Mouse (Mus musculus) spleen, postnatal 4 days (tissue): ENCODE measurements around the gene Xkr8.
"Not testable (repeated sequence)": the region's sequence is repeated elsewhere in the genome, so short reads cannot be mapped to it uniquely, and the experiment has no call there.

Experiments used
- DNase-seq, 2 experiments: peaks; one replicate each; pipeline ENCODE4 v3.0.0; 2022; ENCODE audit warnings: low spot score in 2 of 2

Xkr8 gene

DNA sequence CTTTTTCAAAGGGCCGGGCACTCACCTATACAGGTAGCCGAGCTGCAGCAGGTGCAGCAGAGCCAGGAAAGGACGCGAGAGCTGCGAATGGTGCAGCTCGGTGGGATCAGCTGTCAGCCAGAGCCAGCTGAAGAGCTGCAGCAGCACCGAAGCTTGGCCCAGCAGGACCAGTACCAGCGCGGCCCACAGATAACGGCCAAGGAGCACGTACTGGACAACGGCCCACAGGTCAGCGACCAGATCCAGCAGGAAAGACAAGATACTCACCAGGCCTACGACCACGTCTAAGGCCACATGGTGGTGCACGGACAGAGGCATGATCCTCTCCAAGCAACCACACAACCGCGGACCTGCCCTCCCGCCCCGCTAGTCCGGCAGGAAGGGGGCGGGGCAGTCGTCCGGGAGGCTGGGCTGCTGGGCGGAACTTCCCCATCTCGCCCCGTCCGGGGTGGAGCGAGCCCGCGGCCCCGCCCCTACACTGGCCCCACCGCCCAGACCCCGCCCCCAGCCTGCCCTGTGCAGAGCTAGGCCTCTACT, at the start of gene Xkr8:
Gene Xkr8 (minus strand): TSS at position 399 of the 537 bp plus-strand sequence.
- DNase-seq: peak; percentile 92 to 96

DNA sequence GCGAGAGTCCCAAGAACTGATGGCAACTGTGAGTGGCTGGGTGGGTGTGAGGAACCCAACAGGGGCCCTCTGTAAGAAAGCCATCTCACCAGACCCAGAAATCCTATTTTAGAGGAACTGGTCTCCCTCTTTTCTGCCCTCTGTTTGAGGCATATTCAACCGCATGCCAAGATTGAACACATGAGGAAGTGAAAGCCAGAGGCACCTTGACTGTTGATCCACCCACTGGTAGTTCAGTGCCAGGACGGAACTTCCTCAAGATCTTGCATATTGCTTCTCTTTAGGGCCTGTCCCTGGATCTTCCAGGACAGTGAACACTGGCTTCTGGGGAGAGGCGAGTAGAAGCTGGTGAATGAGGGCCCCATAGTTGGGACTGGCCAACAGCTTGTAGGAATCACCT, 47.9 kb upstream of the Xkr8 start:
- DNase-seq: no peak

DNA sequence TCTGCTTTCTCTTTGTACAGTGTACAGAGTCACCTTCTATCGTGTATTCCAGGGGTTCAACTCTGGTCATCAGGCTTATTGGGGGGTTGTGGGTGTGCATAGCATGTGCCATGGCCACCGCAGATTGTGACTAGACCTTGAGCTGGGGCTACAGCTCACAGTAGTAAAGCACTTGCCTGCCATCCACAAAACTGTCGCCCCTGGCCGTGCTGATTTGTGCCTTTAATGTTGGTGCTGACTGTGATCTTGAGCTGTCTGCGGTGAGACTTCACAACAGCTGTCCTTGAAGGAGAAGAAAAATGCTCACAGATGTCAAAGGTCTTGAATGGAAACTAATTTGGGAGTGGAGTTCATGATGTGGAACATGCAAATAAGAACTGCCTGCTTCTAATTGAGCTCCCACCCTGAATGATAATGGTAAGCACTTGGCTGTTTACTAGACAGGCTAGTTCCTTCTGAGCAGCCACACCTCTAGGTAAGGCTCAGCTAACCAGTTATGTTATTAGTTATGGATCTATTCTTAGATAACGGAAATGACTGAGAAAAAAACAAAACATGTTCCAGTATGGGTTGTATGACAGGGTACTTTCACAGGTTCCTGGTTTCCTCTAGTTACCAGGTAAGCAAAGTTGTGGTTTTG, 46.3 kb upstream of the Xkr8 start:
- DNase-seq: peak in 1 of 2 experiments; percentile 62

DNA sequence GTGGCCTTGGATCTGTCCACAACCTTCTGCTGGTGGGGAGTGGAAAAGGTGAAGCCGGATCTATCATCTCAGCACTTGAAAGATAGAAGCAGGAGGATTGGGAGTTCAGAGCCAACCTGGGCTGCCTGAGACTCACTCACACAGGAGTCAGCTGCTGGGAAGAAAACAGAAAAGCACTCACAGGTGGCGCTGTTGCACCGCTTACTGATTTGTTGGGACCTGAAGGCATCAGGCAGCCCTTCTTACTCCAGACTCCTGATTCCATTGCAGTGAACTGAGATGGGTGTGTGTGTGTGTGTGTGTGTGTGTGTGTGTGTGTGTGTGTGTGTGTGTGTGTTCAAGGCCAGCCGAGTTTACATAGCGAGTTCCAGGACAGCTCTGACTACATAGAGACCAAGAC, 44.4 kb upstream of the Xkr8 start:
- peak; percentile 78 to 90 for DNase-seq

DNA sequence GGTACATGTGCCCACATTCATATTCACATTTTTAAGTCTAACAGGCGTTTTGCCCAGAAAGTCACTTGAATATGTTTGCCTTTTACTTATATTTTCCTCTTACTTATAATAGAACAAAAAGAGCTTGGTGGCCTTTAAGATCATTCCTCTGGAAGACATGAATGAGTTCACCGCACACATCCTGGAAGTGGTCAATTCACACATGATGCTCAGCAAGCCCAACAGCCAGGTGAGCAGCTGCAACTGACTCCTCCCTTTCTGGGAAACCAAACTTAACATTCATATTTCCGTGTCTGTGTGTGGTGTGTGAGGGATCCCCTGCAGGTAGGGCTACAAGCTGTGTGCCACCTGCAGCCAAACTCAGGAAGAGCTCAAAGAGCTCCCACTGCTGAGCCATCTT, 42.6 kb upstream of the Xkr8 start:
- no peak for DNase-seq

DNA sequence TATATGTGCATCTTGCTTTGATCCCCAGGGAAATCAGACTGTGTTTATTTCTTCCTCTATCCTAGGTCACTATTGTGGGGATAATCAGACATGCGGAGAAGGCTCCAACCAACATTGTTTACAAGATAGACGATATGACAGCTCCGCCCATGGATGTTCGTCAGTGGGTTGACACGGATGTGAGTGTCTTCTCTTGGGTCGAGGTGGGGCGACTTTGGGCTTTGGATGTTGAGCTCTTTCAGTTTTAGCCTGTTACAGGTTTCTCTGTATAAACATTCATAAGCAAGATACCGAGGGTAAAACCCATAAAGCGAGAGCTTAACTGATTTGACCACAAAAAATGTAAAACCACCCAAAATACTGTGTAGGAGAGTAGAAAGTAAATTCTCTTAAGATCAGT, 39.4 kb upstream of the Xkr8 start:
- no peak for DNase-seq

DNA sequence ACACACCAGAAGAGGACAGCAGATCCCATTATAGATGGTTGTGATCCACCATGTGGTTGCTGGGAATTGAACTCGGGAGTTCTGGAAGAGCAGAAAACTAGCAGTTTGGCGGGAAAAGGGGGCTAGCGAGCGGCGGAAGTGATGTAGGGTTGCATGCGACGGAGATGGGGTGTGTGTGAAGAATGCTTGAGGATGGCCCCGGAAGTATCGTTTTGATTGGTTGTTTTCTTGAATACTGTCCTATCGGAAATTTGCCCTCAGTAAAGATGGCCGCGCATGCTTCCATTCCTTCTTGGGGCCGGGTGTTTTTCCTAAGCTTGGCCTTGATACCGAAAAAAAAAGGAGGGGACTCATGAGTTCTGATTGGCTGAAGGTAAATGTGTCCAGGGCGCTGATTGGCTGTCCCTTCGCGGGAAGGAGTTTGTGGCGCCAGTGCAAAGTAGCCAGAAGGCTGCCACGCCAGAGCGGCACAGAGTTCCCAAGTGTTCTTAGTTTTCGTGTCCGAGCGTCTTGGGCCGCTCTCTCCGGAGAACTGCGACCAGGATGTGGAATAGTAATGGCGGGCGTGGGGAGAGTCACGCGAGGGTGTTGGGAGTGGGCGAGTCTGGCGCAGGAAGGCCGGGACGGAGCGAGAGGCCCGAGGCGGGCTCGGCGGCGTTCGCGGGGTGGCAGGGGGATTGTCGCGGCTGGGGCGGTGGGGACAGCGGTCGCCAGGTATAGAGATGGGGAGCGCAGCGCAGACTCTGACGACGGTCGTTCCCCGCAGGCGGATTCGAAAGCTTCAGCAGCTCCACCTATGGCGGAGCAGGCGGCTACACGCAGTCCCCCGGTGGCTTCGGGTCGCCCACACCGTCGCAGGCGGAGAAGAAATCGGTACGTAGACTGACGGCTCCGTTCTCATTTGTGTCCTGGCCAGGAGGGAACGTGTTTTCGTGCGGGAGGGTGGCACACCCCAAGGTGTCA, 35.8 kb upstream of the Xkr8 start, which contains the start of gene Rpa2:
Gene Rpa2 (plus strand): TSS at position 419 of the 963 bp plus-strand sequence.
- peak; percentile 98 for DNase-seq

DNA sequence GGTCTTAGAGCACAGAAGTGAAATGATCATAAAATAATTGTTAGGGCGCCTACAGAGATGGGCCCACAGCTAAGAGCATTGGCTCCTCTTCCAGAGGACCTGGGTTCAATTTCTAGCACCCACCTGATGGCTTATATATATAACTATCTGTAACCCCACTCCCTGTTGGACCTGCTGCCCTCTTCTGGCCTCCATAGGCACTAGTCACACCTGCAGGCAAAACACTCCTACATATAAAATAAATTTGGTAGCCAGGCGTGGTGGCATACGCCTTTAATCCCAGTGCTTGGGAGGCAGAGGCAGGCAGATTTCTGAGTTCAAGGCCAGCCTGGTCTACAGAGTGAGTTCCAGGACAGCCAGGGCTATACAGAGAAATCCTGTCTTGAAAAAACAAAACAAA, 30.8 kb upstream of the Xkr8 start:
- not testable (repeated sequence) for DNase-seq

DNA sequence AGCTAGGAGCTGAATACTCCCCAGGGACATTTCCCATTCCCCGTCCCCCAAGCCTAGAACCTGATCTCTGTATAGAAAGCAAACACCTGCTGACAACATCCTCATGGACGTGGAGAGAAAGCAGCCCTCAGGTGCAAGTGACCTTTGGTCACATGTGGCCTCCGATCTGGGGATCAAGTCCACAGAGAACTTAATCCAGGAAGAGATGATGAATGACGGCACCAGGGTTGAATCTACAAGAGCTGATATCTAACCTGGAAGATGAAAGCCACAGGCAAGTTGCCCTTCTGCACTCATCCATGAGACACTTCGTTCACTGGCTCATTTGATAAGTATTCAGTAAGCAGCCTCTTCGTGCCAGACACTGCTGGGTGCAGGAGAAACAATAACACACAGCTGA, 30.3 kb upstream of the Xkr8 start:
- no peak for DNase-seq

DNA sequence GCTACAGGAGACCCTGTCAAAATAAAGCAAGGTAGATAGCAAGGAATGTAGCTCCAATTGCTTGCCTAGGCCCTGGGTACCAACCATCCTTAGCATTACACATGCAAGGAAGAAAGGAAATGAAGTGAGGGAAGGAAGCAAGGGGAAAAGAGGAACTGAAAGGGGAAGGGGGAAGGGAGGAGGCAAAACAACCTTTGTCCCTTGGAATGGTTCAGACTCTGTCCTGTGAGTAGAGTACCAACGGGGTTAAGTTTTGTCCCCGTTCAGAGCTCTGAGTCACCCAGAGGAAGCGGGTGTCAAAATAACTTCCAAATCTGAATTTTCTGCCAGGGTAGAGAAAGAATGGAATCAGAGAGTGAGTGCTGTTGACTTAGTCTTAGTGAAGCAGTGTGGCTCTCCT, 27.9 kb upstream of the Xkr8 start:
- DNase-seq: no peak

DNA sequence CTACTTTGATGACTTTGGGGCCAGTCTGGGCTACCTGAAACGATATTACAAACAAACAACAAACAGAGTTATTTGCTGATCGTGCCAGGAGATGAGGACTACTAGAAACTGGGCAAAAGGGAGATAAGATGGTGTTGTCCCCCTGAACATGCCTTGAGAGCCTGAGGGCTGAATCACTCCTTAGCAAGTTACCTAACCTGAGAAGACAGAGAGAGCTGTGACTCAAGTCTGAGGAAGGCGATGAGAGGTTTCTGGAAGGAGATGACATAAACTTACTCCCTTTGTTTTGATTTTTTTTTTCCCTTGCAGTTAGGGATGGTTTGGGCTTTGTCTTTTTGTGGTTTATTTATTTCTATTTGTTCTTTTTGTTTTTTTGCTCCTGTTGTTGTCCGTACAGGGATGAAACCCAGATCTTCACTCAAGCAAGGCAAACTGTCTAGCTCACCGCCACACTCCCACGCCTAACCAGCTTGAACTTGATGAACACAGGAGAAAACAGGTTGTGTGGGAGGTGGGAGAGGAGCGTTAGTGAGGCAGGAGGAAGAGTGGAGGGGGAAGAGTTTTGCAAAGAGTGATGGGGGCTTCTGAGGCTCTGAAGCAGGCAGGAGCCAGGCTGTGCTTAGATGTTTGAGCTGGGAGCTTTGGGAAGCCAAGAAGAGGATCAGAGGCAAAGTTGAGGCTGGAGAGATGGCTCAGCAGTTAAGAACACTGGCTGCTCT, 25.4 kb upstream of the Xkr8 start:
- no peak for DNase-seq

DNA sequence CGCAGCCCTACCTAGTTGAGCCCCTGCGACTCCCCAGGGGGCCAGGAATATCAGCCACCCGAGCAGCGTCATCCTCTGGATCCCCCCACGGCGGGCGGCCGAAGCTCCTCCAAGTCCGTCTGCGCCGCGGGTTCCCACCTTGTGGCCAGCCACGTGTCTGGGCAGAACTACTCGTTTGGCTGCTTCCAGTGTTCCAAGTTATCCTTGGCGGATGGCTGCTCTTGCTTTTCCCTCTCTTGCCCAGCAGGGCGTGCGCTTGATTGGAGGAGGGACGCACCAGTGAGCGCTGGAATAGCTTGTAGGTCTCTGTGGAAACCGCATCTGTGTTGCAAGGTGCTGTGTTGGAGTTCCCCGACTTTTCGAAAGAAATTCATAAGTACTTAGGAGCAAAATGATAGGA, 24.6 kb upstream of the Xkr8 start, which contains the start of gene Smpdl3b:
Gene Smpdl3b (minus strand): TSS at position 279 of the 400 bp plus-strand sequence.
- peak in 1 of 2 experiments; percentile 66 for DNase-seq

DNA sequence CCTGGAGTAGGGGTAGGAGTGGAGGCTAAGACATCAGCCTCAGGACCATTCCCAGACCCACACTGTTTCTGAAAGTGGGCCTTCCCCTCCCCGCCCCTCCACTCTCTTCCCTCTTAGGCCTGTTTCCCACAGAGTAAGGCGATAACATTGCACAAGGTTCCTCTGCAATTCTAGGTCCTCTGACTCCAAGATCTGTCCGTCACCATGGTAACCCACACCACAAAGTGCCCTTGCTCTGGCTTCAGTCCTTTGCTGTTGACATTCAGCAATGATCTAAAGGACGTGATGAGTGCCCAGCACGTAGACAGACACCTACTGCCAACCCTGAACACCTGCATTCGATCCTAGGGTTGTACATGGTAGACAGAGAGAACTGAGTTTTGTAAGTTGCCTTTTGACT, 20.6 kb upstream of the Xkr8 start:
- no peak for DNase-seq

DNA sequence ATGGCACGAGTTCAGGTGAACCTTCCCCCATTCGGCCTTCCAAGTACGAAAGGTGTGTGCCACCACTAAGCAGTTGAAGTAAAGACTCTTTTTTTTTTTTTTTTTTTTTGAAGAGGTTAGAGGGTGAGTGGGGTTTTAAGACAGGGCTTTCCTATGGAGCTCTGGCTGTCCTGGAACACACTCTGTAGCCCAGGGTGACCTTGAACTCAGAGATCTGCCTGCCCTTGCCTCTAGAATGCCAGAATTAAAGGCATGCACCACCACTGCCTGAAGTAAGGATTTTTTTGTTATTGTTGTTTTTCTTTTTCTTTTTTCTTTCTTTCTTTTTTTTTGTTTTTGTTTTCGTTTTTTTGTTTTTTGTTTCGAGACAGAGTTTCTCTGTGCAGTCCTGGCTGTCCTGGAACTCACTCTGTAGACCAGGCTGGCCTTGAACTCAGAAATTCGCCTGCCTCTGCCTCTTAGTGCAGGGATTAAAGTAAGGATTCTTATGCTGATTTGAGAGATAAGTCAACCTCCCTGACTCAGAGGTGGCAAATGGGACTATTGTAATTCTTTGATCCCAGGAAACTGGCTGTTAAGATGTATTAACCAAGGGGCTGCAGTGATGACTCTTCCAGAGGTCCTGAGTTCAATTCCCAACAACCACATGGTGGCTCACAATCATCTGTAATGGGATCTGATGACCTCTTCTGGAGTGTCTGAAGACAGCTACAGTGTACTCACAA, 17.1 kb upstream of the Xkr8 start:
- no peak for DNase-seq

DNA sequence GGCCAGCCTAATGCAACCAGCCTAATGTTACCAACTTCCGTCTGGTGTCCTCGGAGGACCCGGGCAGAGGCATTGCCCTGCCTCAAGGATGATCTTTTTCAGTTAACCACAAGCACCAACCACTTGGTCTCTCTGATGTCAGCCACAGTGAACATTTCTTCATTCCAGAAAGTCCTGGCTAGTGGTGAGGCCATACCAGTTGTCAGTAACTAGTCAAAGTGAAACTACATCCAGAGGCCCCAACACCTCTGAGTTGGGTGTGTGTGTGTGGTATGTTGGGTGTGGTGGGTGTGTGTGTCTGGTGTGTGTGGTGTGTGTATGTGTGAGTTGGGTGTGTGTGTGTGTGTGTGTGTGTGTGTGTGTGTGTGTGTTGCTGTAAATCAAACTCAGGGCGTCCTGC, 16.4 kb upstream of the Xkr8 start:
- DNase-seq: no peak

DNA sequence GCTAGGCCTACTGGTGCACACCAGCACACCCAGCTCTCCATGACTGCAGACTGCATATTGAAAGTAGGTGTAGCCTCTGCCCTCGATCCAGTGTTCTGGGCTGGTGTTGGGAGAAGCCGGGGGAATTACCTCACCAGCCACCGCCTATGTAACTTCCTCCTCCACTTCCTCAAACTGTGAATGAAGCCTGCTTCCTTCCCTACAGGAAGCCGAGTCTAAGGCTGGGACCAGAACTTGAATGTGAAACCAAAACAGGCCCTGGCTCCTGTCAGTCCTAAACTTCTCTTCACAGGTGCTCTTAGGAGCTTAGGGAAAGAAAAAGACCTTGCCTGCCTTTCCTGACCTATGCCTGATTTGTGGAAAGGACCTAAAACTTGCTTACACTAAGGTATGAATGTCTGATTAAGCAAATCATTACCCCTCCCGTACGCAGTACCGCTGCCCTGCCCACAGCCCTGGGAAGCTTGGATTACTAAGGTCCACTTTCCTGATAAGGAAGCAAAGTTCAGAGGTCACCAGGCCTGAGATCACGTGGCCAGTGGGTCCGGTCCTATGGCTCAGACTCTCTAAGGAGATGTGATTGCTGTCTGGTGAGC, 15.4 kb upstream of the Xkr8 start:
- DNase-seq: peak; percentile 36 to 71

DNA sequence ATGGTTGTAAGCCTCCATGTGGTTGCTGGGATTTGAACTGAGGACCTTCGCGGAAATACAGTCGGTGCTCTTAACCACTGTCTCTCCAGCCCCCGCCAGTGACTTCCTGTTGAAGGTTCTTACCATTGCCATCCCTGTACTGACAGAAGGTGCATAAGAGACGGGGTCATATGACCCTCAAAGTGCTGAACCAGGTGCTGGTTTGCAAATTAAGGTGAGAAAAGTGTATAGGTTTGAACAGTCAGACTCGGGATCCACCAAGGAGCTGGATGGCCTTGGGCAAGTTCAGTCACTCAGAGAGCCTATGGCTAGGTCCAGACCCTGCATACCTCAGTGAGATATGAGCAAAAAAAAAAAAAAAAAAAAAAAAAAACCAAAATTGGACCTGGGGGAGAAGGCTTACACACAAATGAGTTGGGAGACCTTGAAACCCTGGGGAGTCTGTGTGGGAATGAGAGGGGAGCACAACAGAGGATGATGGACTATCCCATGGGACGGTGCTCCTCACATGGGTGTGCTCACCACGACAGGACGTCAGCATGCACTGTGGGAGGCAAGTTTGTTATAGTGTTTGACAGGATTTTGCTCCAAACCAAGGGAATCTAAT, 14.7 kb upstream of the Xkr8 start:
- no peak for DNase-seq

DNA sequence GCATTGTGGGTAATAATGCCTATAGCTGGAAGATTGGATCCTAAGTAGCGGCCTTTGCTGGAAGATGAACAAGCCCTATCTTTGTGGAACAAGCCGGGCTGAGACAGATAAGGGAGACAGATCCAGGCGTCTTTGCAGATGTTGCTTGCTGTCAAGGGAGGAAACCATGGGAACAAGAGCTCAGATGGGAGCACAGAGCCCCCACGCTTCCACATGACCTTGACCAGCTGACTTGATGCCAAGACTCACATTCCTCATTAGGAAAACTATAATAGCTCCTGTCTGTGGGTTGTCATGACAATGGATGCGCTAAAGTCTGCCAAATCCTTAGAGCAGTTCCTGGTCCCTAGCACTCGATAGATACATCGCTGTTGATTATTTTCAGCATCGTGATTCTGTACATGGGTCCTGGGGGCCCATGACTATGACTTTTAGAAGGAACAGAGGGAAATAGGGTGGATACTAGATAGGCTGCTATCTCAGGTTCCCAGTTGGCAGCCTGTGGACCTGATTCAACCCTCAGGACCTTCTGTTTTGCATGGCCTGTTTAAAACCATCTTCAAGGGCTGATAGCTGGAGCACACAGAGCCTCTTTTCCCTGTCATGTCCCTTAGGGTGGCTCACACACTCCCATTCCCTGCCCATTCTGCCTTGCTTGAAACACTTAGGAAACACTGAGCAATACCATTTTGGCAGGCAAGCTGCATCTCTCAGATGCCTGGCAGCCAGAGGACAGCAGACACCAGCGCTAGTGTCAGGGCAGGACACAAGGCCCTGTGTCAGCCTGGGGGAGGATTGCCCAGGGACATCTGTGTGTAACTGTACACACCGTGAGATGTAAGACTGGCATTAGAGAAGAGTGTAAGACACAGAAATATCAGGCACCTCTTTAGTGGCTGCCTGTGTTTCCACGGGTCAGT, 11.9 kb upstream of the Xkr8 start:
- no peak for DNase-seq

DNA sequence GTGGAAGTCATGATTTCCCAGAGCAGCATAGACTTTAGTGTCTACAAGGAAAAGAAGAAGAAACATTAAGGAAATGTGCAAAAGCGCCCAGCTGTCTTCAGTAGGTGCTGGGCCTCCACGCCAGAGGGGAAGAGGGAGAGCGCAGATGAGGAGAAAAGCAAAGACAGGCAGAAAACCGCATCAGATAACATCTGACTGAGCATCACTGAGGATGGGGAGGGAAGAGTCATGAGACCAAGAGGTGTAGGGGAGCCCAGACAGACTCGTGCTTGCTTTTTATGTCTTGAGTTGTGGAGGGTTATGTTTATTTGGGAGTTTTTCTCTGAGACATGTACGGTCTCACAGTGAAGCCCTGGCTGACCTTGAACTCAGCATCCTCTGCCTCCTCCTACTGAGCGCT, 9.1 kb upstream of the Xkr8 start:
- DNase-seq: no peak
